Mouse (Mus musculus) layer of hippocampus, adult 18-20 months (tissue): ENCODE results near the gene Ch25h. TPM values are rescaled to one million over a fixed set of nuclear protein-coding genes. Genes with fewer than 3 reads are reported as not detected.

Experiments used
- DNase-seq, 2 experiments: peaks; one replicate each; pipeline ENCODE4 v3.0.0; 2022; ENCODE audit warnings: low spot score in 2 of 2
- long read RNA-seq: library from polyadenylated mRNA; stranded (forward); transcript quantifications from one replicate; pipeline ENCODE4 v2.0.0, GENCODE M21; 2021
- total RNA-seq, 2 experiments: library from RNA; stranded (reverse); gene quantifications; 2 replicates each; pipeline ENCODE4 v1.2.3; 2021

Gene Ch25h
- total RNA-seq, result under 1 TPM in 1 of 2 experiments, not detected in 1; 0.22 TPM
- long read RNA-seq, result 0 reads

GRCm38 (mm10) chr19:34474991-34475971 lies at the start of gene Ch25h:
Gene Ch25h (minus strand): TSS chr19:34475164.
- DNase-seq, result peak in 1 of 2 experiments; percentile 15

GRCm38 (mm10) chr19:34524646-34525045 lies 49.7 kb upstream of the Ch25h start:
- DNase-seq, result peak in 1 of 2 experiments; percentile 34

GRCm38 (mm10) chr19:34523106-34523725 lies 48.3 kb upstream of the Ch25h start:
- peak in 1 of 2 experiments; percentile 9 for DNase-seq

DNA sequence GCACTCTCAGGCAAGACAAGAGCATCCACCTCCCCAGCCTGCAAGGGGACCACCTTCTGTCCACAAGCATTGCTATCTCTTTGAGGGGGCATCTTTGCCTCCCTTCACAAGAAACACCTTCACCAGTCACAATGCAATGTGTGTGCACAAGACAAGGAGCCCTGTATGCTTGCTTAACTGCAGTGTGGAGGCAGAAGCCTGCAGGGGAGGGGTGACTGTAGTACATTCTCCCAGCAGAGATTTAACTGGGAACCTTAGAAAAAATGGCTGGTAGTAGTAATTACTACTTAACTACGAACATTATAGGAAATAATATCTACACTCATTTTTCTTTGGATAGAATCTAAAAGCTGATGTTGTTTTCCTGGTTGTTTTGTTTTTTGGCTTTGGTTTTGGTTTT lies 47.0 kb upstream of the Ch25h start:
- DNase-seq, result no peak

GRCm38 (mm10) chr19:34521361-34521760 lies 46.4 kb upstream of the Ch25h start:
- DNase-seq, result no peak

- DNase-seq, result no peak
Measured at GRCm38 (mm10) chr19:34520051-34520450, 45.1 kb upstream of the Ch25h start.

GRCm38 (mm10) chr19:34519646-34520045 lies 44.7 kb upstream of the Ch25h start:
- DNase-seq, result no peak

GRCm38 (mm10) chr19:34518786-34519185 lies 43.8 kb upstream of the Ch25h start:
- no peak for DNase-seq

- no peak for DNase-seq
Measured at GRCm38 (mm10) chr19:34517812-34518594, 43.0 kb upstream of the Ch25h start.

DNA sequence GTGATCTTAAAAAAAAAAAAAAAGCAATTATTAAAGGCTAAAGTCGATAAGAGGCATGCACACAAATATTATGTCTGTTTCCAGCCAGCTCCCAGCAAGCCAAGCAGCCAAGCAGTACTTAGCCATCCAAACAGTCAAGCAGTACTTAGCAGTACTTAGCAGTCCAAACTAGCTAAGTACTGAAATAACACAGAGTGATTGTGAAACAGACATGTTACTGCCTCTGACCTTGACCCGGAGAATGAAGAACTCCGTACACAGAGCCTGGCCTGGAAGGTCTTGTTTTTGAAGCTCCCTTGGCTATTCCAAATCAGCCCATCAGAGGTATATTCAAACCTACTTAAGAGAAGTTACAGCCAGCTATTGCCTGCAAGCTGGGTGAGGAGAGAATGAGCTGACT lies 42.2 kb upstream of the Ch25h start:
- no peak for DNase-seq

DNA sequence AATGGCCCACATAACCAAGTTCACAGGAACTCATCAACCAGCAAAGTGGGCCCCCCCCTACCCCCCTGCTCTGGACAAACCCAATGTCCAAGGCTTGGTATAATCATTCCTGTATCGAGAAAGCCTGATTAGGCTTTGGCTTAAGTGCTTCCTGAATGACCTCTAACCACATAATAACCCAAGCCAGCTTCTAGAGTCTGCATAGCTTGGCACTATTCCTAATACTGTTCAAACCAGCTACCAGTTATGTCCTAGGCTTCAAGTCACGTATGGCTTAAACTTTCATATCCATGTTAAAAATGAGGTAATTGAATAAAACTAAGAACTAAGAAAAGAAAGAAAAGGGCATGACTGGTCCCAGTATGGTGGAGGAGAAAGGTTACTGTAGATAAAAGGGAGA lies 41.4 kb upstream of the Ch25h start:
- DNase-seq, result no peak

- no peak for DNase-seq
Measured at GRCm38 (mm10) chr19:34515681-34516080, 40.7 kb upstream of the Ch25h start.

DNA sequence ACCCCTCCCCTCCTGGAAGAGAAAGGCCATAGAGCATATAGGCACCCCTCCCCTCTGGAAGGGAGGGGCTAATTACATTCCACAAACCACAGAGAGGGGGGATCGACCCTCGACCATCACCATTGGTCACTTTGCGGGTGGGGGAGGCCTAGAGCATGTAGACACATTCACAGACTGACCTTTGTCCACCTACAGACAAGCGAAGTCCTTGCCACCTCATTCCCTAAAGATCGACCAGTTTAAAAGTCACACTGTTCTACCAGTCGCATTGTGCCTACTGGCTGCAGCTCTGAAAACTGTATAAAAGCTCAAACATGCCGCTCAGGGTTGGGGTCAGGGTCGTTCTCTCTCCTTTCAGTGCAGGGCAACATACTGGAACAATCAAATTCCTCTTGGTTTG lies 36.6 kb upstream of the Ch25h start:
- DNase-seq, result no peak

DNA sequence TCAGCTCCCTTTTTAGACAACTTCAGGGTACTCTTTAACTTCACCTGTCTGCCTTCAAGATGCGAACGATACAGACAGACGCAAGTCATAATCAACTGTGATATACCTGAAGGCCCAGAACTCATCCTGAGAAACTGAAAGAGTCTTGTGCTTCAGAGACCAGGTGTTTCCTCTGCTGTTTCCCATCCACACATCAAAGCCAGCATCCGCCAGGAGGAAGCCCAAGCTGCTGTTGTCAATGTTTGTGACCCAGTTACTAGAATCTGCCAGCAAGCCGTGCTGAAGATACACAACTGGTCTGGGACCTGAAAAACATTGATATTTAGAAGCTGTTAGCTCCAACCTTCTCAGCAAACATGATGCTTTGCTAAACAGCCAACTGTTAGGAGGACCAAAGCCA lies 35.8 kb upstream of the Ch25h start:
- DNase-seq, result no peak

DNA sequence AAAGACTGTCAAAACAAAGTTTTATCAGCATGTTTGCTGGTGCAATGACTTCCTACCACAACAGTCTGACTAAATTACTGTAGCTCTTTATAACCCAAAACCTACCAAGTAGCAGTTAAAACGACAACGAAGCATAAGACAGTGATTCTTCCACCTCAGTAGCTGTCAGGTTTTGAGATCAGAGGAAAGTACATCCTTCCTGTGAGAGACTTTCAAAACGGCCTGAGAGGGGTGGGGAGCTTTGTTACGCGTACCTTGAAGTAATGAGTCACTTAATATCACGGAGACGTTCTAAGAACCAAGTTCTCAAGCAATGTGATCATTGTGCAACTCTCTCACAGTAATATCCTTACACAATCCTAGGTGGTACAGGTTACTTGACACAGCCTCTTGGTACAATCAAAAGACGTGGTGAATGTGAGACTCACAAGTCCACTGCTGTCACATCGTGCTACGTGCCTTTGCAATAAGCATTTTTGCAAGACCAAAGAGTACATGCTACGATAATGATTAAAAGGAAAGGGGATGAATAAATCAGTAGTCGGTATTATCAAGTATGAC lies 30.3 kb upstream of the Ch25h start:
- no peak for DNase-seq

DNA sequence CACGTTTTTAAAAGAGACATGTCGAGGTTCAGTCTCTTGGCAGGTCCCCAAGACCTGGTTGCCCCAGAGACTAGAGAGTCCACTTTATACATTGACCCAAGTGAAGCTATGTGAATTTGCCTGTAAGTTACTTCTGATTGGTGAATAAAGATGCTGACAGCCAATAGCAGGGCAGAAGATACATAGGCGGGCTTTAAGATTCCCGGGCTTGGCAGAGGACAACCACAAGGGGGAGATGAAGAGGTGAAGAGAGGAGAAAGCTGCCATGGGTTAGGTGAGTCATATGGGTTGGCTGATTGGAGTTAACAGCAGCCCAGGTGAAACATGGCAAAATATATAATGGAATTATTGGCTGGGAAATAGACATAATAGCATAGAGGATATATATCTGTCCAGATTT lies 25.8 kb upstream of the Ch25h start:
- peak; percentile 48 to 67 for DNase-seq

GRCm38 (mm10) chr19:34496353-34496752 lies 21.4 kb upstream of the Ch25h start:
- DNase-seq, result no peak

DNA sequence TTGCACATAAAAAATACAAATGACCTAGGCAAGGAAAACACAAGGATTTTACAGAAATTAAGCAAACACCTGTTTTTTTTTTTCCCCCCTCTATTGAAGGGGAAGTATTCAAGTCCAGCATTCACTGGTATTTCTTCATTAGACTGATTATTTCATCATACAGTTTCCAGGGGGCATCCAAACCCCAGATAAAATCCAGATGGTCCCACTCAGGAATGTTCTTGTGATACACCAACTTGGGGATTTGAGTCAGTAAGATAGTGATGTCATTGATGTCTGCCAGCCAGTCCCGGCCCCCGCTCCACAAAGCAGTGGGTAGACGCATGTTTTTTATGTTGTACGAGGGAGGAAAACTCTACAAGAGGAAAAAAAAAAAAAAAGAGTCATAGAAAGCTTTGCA lies 18.9 kb upstream of the Ch25h start:
- peak in 1 of 2 experiments; percentile 40 for DNase-seq

GRCm38 (mm10) chr19:34483547-34483946 lies 8.6 kb upstream of the Ch25h start:
- DNase-seq, result peak in 1 of 2 experiments; percentile 72

GRCm38 (mm10) chr19:34474228-34474990 lies 555 bp downstream of the Ch25h start:
- no peak for DNase-seq
